Mouse (Mus musculus): Measurements from ENCODE around the gene Zfp609.
"Not testable (repeated sequence)": the region's sequence is repeated elsewhere in the genome, so short reads cannot be mapped to it uniquely, and the experiment has no call there.

Zfp609 gene

DNA sequence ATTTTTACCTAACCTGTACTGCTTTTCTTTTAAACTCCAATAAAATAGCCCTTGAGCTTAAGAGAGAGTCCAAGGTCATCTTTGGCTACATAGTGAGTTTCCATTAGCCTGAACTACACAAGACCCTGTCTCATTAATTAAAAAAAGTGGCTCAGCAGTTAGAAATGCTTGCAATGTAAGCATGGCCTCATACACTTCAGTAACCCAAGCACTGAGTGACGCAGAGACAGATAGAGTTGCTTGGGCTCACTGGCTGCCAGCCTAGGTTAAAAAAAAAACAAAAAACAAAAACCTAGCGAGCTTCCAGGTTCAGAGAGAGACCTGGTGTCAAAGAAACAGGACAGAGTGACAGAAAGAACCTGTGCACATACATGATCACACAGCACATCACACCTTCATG is 14.5 kb downstream of the Zfp609 start:
- no peak for DNase-seq (ENCODE audit: low spot score)

- DNase-seq (ENCODE audit: low spot score), result no peak
Observed at GRCm38 (mm10) chr9:65811784-65812183, 15.6 kb downstream of the Zfp609 start.

- no peak for DNase-seq (ENCODE audit: low spot score)
Observed at GRCm38 (mm10) chr9:65807818-65808217, 19.5 kb downstream of the Zfp609 start.

GRCm38 (mm10) chr9:65807251-65807650 is 20.1 kb downstream of the Zfp609 start:
- DNase-seq (ENCODE audit: low spot score), result no peak

GRCm38 (mm10) chr9:65799770-65800169 is 27.6 kb downstream of the Zfp609 start:
- DNase-seq (ENCODE audit: low spot score), result no peak

DNA sequence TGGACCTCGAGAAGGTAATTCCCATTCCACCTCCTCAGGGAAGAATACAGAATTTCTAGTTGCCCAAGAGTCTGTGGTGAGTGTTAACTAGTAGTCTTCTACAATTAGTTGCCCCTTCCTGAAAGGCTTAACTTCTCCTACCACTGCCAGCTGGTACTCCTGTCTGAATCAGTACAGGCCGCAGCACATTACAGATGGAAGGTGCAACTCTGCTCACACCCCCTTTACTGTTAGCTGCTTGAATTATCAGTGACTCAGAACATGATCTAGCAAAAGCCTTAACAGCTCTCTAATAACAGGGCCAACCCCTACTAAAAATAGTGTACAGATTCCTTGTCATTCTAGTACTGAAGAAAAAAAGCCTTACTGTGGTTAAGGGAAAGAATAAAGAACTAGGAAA is 31.7 kb downstream of the Zfp609 start:
- no peak for DNase-seq (ENCODE audit: low spot score)

- DNase-seq (ENCODE audit: low spot score), result peak; percentile 62
Observed at GRCm38 (mm10) chr9:65794313-65794712, 33.1 kb downstream of the Zfp609 start.

- DNase-seq (ENCODE audit: low spot score), result no peak
Observed at GRCm38 (mm10) chr9:65793506-65793905, 33.9 kb downstream of the Zfp609 start.

- no peak for DNase-seq (ENCODE audit: low spot score)
Observed at GRCm38 (mm10) chr9:65793086-65793485, 34.3 kb downstream of the Zfp609 start.

DNA sequence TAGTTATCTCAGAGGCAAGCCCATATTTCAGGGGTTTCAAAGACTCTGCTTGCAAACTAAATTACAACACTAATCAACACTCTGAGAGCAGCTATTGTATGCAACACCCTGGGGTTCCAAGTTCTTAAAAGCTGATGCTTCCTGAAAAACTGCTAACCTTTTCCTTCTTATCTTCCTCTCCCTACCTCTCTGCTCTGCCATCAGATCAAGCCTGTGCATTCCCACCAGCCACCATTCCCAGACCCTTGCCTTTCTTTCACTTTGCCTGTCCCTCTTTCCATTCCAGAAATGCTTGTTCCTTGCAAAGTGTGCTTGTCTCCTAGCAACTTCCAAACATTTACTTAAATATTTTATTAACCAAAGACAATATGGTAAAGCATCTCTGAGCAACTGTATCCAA is 35.5 kb downstream of the Zfp609 start:
- no peak for DNase-seq (ENCODE audit: low spot score)

GRCm38 (mm10) chr9:65791106-65791505 is 36.3 kb downstream of the Zfp609 start:
- DNase-seq (ENCODE audit: low spot score), result no peak

- DNase-seq (ENCODE audit: low spot score), result no peak
Observed at GRCm38 (mm10) chr9:65789788-65790187, 37.6 kb downstream of the Zfp609 start.

DNA sequence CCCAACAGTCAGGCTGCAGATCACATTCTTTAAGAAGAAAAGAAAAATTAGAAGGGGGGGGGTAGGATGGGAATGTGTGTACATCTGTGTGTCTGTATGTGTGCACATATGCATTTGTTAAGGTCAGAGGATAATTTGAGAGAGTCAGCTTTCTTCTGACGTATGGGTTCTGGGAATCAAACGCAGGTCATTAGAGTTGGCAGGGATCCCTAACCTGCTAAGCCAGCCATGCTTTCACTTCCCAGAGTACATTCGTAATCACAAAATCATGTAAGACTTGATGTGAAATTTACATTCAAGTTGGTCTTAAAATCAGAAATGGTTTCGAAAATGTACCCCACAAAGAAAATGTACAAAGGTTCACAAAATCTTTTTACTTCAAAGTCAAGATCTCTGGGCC is 38.8 kb downstream of the Zfp609 start:
- DNase-seq (ENCODE audit: low spot score), result no peak

DNA sequence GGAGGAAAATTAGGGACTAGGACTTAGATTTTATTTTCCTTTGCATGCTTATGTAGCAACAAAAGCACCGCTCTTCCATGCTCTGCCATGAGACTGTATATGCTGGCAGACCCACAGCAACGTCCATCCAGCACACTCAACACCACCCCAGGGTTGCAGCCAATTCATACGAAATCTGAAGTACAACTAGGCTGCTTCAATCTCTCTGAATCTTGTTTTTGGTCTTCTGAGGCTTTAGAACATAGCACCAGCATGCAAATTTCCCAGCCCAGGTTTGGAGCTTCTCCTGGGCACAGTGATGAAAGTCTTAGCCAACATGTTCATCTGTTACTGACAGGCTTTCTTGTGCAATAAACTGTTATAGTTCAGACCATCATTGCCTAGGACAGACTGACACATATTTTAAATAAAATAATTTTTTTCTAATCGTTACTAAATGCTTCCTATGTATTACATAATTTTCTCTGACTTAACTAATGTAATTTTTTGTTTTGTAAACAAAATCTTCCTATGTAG is 39.5 kb downstream of the Zfp609 start:
- no peak for DNase-seq (ENCODE audit: low spot score)

- peak; percentile 50 for DNase-seq (ENCODE audit: low spot score)
Observed at GRCm38 (mm10) chr9:65786885-65787787, 40.2 kb downstream of the Zfp609 start.

DNA sequence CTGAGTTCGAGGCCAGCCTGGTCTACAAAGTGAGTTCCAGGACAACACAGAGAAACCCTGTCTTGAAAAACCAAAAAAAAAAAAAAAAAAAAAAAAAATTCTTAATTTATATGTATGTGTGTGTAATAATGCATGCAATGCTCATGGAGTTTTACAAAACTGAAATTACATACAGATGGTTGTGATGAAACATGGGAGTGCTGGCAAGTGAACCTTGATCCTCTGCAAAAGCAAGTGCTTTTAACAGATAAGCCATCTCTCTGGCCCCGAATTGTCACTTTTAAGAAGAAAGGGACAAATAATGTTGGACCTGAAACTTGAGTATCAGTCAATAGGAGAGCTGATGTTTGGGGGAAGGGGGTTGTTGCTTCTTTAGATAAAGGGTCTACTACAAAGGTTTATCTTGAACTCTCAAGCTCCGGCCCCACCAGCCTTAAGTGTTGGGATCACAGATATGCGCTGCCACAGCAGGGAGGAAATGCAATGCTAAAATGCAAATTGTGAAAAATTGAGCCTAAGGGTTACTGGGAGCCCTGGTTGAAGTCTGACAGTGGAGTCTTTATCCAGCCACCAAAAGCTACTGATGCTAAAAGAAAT is 41.5 kb downstream of the Zfp609 start:
- DNase-seq (ENCODE audit: low spot score), result no peak

DNA sequence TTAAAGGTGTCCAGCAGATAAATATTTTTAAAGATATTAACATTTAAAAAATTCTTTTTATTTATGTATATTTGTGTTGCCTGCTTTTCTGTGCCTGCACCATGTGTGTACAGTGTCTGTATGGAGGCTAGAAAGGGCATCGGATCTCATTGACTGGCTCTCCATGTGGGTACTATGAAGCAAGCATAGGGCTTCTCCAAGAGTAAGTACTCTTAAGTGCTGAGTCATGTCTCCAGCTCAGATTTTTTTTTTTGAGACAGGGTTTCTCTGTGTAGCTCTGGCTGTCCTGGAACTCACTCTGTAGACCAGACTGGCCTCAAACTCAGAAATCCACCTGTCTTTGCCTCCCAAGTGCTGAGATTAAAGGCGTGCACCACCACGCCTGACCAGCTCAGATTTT is 47.7 kb downstream of the Zfp609 start:
- not testable (repeated sequence) for DNase-seq (ENCODE audit: low spot score)

- no peak for DNase-seq (ENCODE audit: low spot score)
Observed at GRCm38 (mm10) chr9:65776874-65777432, 50.4 kb downstream of the Zfp609 start.

GRCm38 (mm10) chr9:65776137-65776872 is 51.1 kb downstream of the Zfp609 start:
- peak; percentile 61 for DNase-seq (ENCODE audit: low spot score)

DNA sequence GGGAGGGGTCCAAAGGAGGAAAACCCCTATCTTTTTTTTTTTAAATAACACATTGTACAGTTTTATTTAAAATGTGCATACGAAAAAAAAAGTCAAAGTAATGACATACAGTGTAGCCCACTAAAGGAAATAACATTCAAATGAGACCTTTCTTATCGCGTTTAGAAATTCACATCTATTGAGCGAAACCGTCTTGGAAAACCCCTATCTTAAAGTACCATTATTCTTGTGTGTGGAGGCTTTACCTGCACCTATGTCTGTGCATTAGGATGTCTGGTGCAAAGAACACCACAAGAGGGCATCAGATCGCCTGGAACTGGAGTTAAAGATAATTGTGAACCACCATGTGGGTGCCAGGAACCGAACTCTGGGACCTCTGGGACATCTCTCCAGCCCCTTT is 53.6 kb downstream of the Zfp609 start:
- no peak for DNase-seq (ENCODE audit: low spot score)

GRCm38 (mm10) chr9:65771011-65771664 is 56.2 kb downstream of the Zfp609 start:
- no peak for DNase-seq (ENCODE audit: low spot score)

- DNase-seq (ENCODE audit: low spot score), result no peak
Observed at GRCm38 (mm10) chr9:65762728-65763127, 64.6 kb downstream of the Zfp609 start.
